Mouse (Mus musculus) left cerebral cortex, adult 6 months (tissue): Measurements from ENCODE around the gene Tfpt. TPM values are rescaled to one million over a fixed set of nuclear protein-coding genes. Genes with fewer than 3 reads are reported as not detected.

Source experiments
- long read RNA-seq, 2 experiments: library from polyadenylated mRNA; unstranded; transcript quantifications; one replicate each; pipeline ENCODE4 v2.0.0; 2019 to 2020
- polyA plus RNA-seq: library from polyadenylated mRNA; unstranded; fragments of <200 nt; fragmentation: Nextera tagmentation; gene quantifications from 2 replicates; pipeline ENCODE4 v1.2.3, GENCODE M21; 2021

The Tfpt gene
- 32.7 and 37.1 TPM in 2 replicates for polyA plus RNA-seq
- long read RNA-seq, experiment 1, transcript Tfpt-204 (6 exons, 1,091 nt): major isoform, 22 of 38 reads
- long read RNA-seq, experiment 1, partial matches to known transcripts: 5 of 38 reads
- long read RNA-seq, experiment 1, other reads (novel, unspliced or antisense): 7 of 38 reads
- long read RNA-seq, experiment 2, transcript Tfpt-202 (6 exons, 1,166 nt): minor isoform, 9 of 50 reads
- long read RNA-seq, experiment 2, transcript Tfpt-204 (6 exons, 1,091 nt): major isoform, 27 of 50 reads
- long read RNA-seq, experiment 2, partial matches to known transcripts: 4 of 50 reads
- long read RNA-seq, experiment 2, other reads (novel, unspliced or antisense): 9 of 50 reads

GRCm38 (mm10) chr7:3629543-3630477 lies at the start of gene Tfpt, which contains the start of gene Prpf31:
Gene Tfpt (minus strand): TSS chr7:3629929.
Gene Prpf31 (plus strand): TSS chr7:3629985.

GRCm38 (mm10) chr7:3677342-3677741 lies 47.6 kb upstream of the Tfpt start, which contains the start of gene Tmc4:
Gene Tmc4 (minus strand): TSS chr7:3677553.

DNA sequence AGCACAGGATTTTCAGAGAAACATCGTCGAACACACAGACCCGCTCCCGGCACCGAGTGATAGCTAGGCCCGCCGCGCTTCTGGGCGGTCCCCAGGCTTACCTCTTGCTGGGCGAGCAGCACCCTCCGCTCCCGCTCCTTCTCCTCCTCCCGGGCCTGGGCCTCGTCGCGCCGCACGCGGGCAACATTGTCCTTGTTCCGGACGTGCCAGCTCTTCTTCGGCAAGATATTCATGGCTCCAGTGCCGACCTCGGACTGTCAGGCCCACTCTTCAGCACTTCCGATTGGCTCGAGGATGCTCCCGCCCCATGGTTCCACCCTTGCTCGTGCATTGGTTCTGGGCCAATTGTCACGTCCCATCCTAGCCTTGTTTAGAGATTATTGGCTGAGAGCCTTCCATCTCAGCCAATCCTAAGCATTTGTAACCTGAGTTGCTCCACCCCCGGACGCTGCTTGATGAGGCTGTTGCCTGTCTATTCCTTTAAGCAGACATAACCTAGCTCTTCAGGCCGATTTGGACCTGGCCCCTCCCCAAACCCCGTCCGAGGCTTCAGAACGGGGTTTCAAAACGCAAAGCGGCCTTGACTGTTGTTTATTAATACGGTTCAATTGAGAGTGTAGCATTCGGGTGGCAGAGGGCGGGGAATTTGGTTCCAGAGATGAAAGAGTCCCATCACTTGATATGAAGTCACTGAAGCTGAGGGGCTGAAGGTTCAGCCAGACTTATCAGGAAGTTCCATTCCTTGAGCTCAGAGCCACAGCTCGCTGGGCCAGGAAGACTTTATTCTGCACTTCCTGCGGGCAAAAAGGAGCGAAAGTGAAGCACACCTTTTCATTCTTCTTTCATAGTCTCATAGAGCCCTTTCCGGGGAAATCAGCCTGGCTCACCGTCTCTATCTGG lies 35.7 kb upstream of the Tfpt start, which contains the start of gene Leng1:
TSS of gene Leng1 (minus strand) at position 626 of the 900 bp plus-strand sequence.

GRCm38 (mm10) chr7:3644672-3645487 lies 15.2 kb upstream of the Tfpt start, which contains the start of gene Cnot3:
Gene Cnot3 (plus strand): TSS chr7:3645268.

DNA sequence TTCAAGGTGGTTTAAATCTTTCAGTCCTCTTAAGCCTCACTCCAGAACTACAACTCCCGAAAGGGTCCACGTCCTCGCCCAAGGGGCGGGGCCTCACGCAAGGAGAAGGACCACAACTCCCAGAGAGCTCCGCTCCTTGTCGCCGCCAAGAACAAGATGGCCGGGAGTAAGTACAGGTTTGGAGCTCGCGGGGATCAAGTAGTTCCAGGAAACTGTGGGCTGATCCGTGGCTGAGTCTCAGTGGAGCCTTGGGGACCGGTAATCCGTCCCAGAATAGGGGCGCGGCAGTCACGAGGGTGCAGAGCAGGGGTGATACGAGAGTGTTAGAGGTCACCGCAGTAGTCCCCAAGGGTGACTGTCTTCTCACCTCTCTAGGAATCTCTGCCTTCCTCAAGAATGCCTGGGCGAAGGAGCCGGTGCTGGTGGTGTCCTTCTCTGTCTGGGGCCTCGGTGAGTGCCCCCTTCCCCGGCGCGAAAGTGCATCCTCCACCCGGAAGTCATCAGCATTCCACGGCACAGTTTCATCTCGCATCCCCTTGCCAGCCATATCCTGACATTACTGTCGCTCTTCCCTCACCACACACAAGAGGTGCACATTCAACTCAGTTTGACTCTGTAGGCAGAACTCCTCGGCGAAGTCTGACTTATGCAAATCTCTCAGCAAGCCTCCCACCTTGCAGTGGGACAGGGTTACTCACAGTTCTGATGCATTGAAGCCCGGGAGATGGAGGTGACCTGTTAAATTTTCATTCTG lies 12.3 kb downstream of the Tfpt start, which contains the start of gene Ndufa3:
TSS of gene Ndufa3 (plus strand) at position 132 of the 754 bp plus-strand sequence.

GRCm38 (mm10) chr7:3616057-3616388 lies 13.7 kb downstream of the Tfpt start, which contains the start of gene Oscar:
Gene Oscar (minus strand): TSS chr7:3616157.

Other genes with a start within 250 kb of the Tfpt start
- gene Cacng8, start 239.2 kb downstream of the Tfpt start, polyA plus RNA-seq: 9.8 and 77.7 TPM in 2 replicates
- gene Cacng6, start 205.7 kb downstream of the Tfpt start, polyA plus RNA-seq: 0.86 and 0.98 TPM in 2 replicates
- gene Tarm1, start 127.3 kb downstream of the Tfpt start, polyA plus RNA-seq: not detected in 2 replicates
- 0.29 and 0.43 TPM in 2 replicates for gene Oscar, start 13.8 kb downstream of the Tfpt start, polyA plus RNA-seq
- 1,579 and 1,845 TPM in 2 replicates for gene Ndufa3, start 12.6 kb downstream of the Tfpt start, polyA plus RNA-seq
- 50.5 and 56.9 TPM in 2 replicates for gene Prpf31, start 56 bp upstream of the Tfpt start, polyA plus RNA-seq
- gene Cnot3, start 15.3 kb upstream of the Tfpt start, polyA plus RNA-seq: 19.6 and 20.0 TPM in 2 replicates
- 5.6 and 6.7 TPM in 2 replicates for gene Leng1, start 35.9 kb upstream of the Tfpt start, polyA plus RNA-seq
- gene Tmc4, start 47.6 kb upstream of the Tfpt start, polyA plus RNA-seq: 0.17 and 0.54 TPM in 2 replicates
- gene Tsen34, start 62.9 kb upstream of the Tfpt start, polyA plus RNA-seq: 124 and 129 TPM in 2 replicates
- gene Mboat7, start 63.6 kb upstream of the Tfpt start, polyA plus RNA-seq: 90.7 and 112 TPM in 2 replicates
- gene Rps9, start 74.1 kb upstream of the Tfpt start, polyA plus RNA-seq: 1,276 and 1,338 TPM in 2 replicates
- gene Pirb, start 90.5 kb upstream of the Tfpt start, polyA plus RNA-seq: 0.32 and 0.36 TPM in 2 replicates
- gene Gm15448, start 195.8 kb upstream of the Tfpt start, polyA plus RNA-seq: not detected in 2 replicates
- not detected in 2 replicates for gene Pira2, start 215.1 kb upstream of the Tfpt start, polyA plus RNA-seq